Mouse (Mus musculus): ENCODE measurements around the gene Bank1.
"Not testable (repeated sequence)": the region's sequence is repeated elsewhere in the genome, so short reads cannot be mapped to it uniquely, and the experiment has no call there.

Bank1 gene

GRCm38 (mm10) chr3:136325783-136326182 is at the start of gene Bank1:
Gene Bank1 (minus strand): TSS chr3:136326066.
- peak; percentile 39 for DNase-seq (ENCODE audit: low read depth, low spot score)

GRCm38 (mm10) chr3:136369916-136370315 is 44.0 kb upstream of the Bank1 start:
- no peak for DNase-seq (ENCODE audit: low read depth, low spot score)

GRCm38 (mm10) chr3:136369466-136369865 is 43.6 kb upstream of the Bank1 start:
- no peak for DNase-seq (ENCODE audit: low read depth, low spot score)

- DNase-seq (ENCODE audit: low read depth, low spot score): no peak
Measured at GRCm38 (mm10) chr3:136368505-136368999, 42.7 kb upstream of the Bank1 start.

GRCm38 (mm10) chr3:136349690-136350089 is 23.8 kb upstream of the Bank1 start:
- DNase-seq (ENCODE audit: low read depth, low spot score): no peak

GRCm38 (mm10) chr3:136348611-136349010 is 22.7 kb upstream of the Bank1 start:
- no peak for DNase-seq (ENCODE audit: low read depth, low spot score)

- no peak for DNase-seq (ENCODE audit: low read depth, low spot score)
Measured at GRCm38 (mm10) chr3:136347277-136347676, 21.4 kb upstream of the Bank1 start.

GRCm38 (mm10) chr3:136341911-136342310 is 16.0 kb upstream of the Bank1 start:
- DNase-seq (ENCODE audit: low read depth, low spot score): no peak

GRCm38 (mm10) chr3:136339896-136340295 is 14.0 kb upstream of the Bank1 start:
- DNase-seq (ENCODE audit: low read depth, low spot score): no peak

GRCm38 (mm10) chr3:136331135-136331534 is 5.3 kb upstream of the Bank1 start:
- DNase-seq (ENCODE audit: low read depth, low spot score): peak; percentile 33

- DNase-seq (ENCODE audit: low read depth, low spot score): no peak
Measured at GRCm38 (mm10) chr3:136330043-136330442, 4.2 kb upstream of the Bank1 start.

GRCm38 (mm10) chr3:136329133-136329532 is 3.3 kb upstream of the Bank1 start:
- DNase-seq (ENCODE audit: low read depth, low spot score): no peak

- DNase-seq (ENCODE audit: low read depth, low spot score): not testable (repeated sequence)
Measured at GRCm38 (mm10) chr3:136324716-136325115, 1.1 kb downstream of the Bank1 start.

GRCm38 (mm10) chr3:136321936-136322335 is 3.9 kb downstream of the Bank1 start:
- DNase-seq (ENCODE audit: low read depth, low spot score): no peak

- DNase-seq (ENCODE audit: low read depth, low spot score): no peak
Measured at GRCm38 (mm10) chr3:136308487-136308886, 17.4 kb downstream of the Bank1 start.

- DNase-seq (ENCODE audit: low read depth, low spot score): no peak
Measured at GRCm38 (mm10) chr3:136306564-136307158, 19.2 kb downstream of the Bank1 start.

- DNase-seq (ENCODE audit: low read depth, low spot score): no peak
Measured at GRCm38 (mm10) chr3:136302541-136302940, 23.3 kb downstream of the Bank1 start.

- not testable (repeated sequence) for DNase-seq (ENCODE audit: low read depth, low spot score)
Measured at GRCm38 (mm10) chr3:136300810-136301209, 25.1 kb downstream of the Bank1 start.

- no peak for DNase-seq (ENCODE audit: low read depth, low spot score)
Measured at GRCm38 (mm10) chr3:136297355-136297754, 28.5 kb downstream of the Bank1 start.

GRCm38 (mm10) chr3:136295250-136295649 is 30.6 kb downstream of the Bank1 start:
- no peak for DNase-seq (ENCODE audit: low read depth, low spot score)

GRCm38 (mm10) chr3:136287883-136288282 is 38.0 kb downstream of the Bank1 start:
- no peak for DNase-seq (ENCODE audit: low read depth, low spot score)

GRCm38 (mm10) chr3:136264969-136265595 is 60.8 kb downstream of the Bank1 start:
- no peak for DNase-seq (ENCODE audit: low read depth, low spot score)

GRCm38 (mm10) chr3:136257761-136258160 is 68.1 kb downstream of the Bank1 start:
- DNase-seq (ENCODE audit: low read depth, low spot score): no peak
